Mouse (Mus musculus) forebrain, embryonic 12.5 days (tissue): Measurements from ENCODE around the gene B3galt4. TPM values are rescaled to one million over a fixed set of nuclear protein-coding genes. Genes with fewer than 3 reads are reported as not detected.
"Not testable (repeated sequence)": the region's sequence is repeated elsewhere in the genome, so short reads cannot be mapped to it uniquely, and the experiment has no call there.

Experiments used
- ATAC-seq: fragments of 200-750 bp; cut with Nextera tagmentation; 2 replicates; pipeline ENCODE4 v1.8.0; 2017; ENCODE audit warnings: moderate TSS enrichment; ENCODE audit not compliant: low FRiP score
- H3K27ac ChIP-seq: fragments of 300-500 bp; sonication (generic); 2 replicates; pipeline ENCODE4 v1.5.1; 2016; ENCODE audit warnings: mild to moderate bottlenecking
- H3K27me3 ChIP-seq: fragments of 300-500 bp; sonication (generic); 2 replicates; pipeline ENCODE4 v1.6.1; 2016; ENCODE audit warnings: mild to moderate bottlenecking
- H3K36me3 ChIP-seq: fragments of 300-500 bp; sonication (generic); replicated peaks from 2 replicates; pipeline ENCODE4 v1.6.1; 2016; ENCODE audit warnings: mild to moderate bottlenecking
- H3K4me1 ChIP-seq: fragments of 300-500 bp; sonication (generic); 2 replicates; pipeline ENCODE4 v1.6.1; 2016
- H3K4me2 ChIP-seq: fragments of 300-500 bp; sonication (generic); 2 replicates; pipeline ENCODE4 v1.6.1; 2016; ENCODE audit warnings: mild to moderate bottlenecking, moderate library complexity
- H3K4me3 ChIP-seq: fragments of 300-500 bp; sonication (generic); replicated peaks from 2 replicates; pipeline ENCODE4 v1.5.1; 2016; ENCODE audit warnings: mild to moderate bottlenecking
- H3K9ac ChIP-seq: fragments of 300-500 bp; sonication (generic); 2 replicates; pipeline ENCODE4 v1.6.1; 2016; ENCODE audit warnings: mild to moderate bottlenecking
- H3K9me3 ChIP-seq: fragments of 300-500 bp; sonication (generic); 2 replicates; pipeline ENCODE4 v1.6.1; 2016
- WGBS: fragments of 180-500 bp; shearing (Covaris S2); methylation state at CpG from one replicate; pipeline ENCODE4 v1.1.7; 2016; 5-methylcytosine and 5-hydroxymethylcytosine counted together
- polyA plus RNA-seq: library from polyadenylated mRNA; unstranded; fragments of >200 nt; fragmentation: Nextera tagmentation; extraction: Ambion mirVana; gene quantifications from 2 replicates; pipeline ENCODE4 v1.2.1, GENCODE M21; 2016

B3galt4 gene
- polyA plus RNA-seq, 1 experiment from 2014 or later: 7.1 TPM

GRCm38 (mm10) chr17:33914969-33915391 lies 36.3 kb downstream of the B3galt4 start:
- Histone ChIP-seq H3K9ac (no peak overlapping the region; the same call in 1 of the 2 replicates), H3K4me1 (peaks cover 62% of the 10 kb centered on the region)

DNA sequence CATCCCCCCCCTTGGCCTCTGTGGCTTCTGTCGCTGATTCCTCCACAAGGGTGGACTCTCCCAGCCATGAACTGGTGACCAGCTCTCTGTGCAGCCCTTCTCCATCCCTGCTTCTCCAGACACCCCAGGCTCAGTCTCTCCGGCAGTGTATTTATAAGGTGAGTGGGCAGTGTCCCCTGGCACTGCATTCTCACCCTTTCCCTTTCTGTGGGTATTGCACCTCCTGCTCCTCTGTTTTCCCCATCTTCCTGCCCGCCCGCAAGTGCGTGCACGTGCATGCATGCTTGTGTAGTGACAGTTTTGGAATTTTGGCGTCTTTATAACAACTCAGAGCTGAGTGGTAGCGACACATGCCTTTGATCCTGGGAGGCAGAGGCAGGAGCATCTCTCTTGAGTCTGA lies 37.4 kb downstream of the B3galt4 start:
- no peak for ATAC-seq
- Histone ChIP-seq H3K36me3 (peaks cover 56% of the 10 kb centered on the region), H3K4me2 (no peak overlapping the region), H3K4me1 (peaks cover 53% of the 10 kb centered on the region), H3K9ac (no peak overlapping the region), H3K27me3 (peaks cover 7% of the 10 kb centered on the region; the same call in 1 of the 2 replicates), H3K27ac (no peak overlapping the region), H3K9me3 (no peaks in the 10 kb centered on the region), H3K4me3 (no peak overlapping the region)
- 96% methylated on average over 8 of the region's 8 CpGs for WGBS

More at GRCm38 (mm10) chr17:33914969-33915391, 36.3 kb downstream of the B3galt4 start:
- Histone ChIP-seq H3K4me3 (peak overlapping the region; percentile 10; the same call in 1 of the 2 replicates), H3K9me3 (no peaks in the 10 kb centered on the region), H3K36me3 (peaks cover 56% of the 10 kb centered on the region), H3K27me3 (peaks cover 7% of the 10 kb centered on the region; the same call in 1 of the 2 replicates), H3K4me2 (peak overlapping the region; percentile 65), H3K27ac (peak overlapping the region; percentile 36; the same call in 1 of the 2 replicates)
- 74% methylated on average over 13 of the region's 13 CpGs for WGBS
- ATAC-seq: no peak

- H3K9me3 ChIP-seq: no peaks in the 10 kb centered on the region
- no peak overlapping the region for H3K4me2 ChIP-seq
- peaks cover under 1% of the 10 kb centered on the region; the same call in 1 of the 2 replicates for H3K27me3 ChIP-seq
- no peak overlapping the region for H3K4me3 ChIP-seq
- no peak overlapping the region for H3K9ac ChIP-seq
- ATAC-seq: no peak
- H3K27ac ChIP-seq: no peak overlapping the region
- peaks cover 50% of the 10 kb centered on the region for H3K4me1 ChIP-seq
- WGBS: 91% methylated on average over 10 of the region's 10 CpGs
- peaks cover 54% of the 10 kb centered on the region for H3K36me3 ChIP-seq
Observed at GRCm38 (mm10) chr17:33913264-33913663, 38.0 kb downstream of the B3galt4 start.

- H3K27me3 ChIP-seq: no peaks in the 10 kb centered on the region
- 91% methylated on average over 28 of the region's 28 CpGs for WGBS
- H3K9me3 ChIP-seq: no peaks in the 10 kb centered on the region
- no peak overlapping the region for H3K27ac ChIP-seq
- H3K4me1 ChIP-seq: peaks cover 48% of the 10 kb centered on the region
- H3K4me2 ChIP-seq: no peak overlapping the region
- no peak overlapping the region for H3K9ac ChIP-seq
- no peak for ATAC-seq
- no peak overlapping the region for H3K4me3 ChIP-seq
- peaks cover 41% of the 10 kb centered on the region for H3K36me3 ChIP-seq
Observed at GRCm38 (mm10) chr17:33911813-33912414, 39.4 kb downstream of the B3galt4 start.

- peak overlapping the region; percentile 84; the same call in 1 of the 2 replicates for H3K4me3 ChIP-seq
- WGBS: 93% methylated on average over 31 of the region's 31 CpGs
- H3K27ac ChIP-seq: no peak overlapping the region
- no peak overlapping the region for H3K9ac ChIP-seq
- H3K36me3 ChIP-seq: peaks cover 41% of the 10 kb centered on the region
- H3K4me1 ChIP-seq: peaks cover 42% of the 10 kb centered on the region
- H3K4me2 ChIP-seq: no peak overlapping the region
- ATAC-seq: no peak
- no peaks in the 10 kb centered on the region for H3K9me3 ChIP-seq
- H3K27me3 ChIP-seq: no peaks in the 10 kb centered on the region
Observed at GRCm38 (mm10) chr17:33911052-33911812, 40.1 kb downstream of the B3galt4 start.

DNA sequence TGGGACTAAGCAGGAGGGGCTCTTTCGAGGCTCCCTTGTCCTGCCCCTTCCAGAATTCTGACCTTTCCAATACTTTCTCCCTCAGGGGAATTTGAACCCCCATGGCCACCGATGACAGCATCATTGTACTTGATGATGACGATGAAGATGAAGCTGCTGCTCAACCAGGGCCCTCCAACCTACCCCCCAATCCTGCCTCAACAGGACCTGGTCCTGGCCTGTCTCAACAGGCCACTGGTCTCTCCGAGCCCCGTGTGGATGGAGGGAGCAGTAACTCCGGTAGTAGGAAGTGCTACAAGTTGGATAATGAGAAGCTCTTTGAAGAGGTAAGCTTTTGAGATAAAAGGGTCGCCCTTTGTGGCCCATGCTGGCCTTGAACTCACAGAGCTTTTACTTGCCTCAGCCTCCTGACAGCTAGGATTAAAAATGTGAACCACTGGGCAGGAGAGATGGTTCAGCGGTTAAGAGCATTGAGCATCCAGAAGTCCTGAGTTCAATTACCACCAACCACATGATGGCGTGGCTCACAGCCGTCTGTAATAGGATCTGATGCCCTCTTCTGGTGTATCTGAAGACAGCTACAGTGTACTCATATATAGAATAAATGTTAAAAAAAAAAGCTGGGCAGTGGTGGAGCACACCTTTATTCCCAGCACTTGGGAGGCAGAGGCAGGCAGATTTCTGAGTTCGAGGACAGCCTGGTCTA lies 40.8 kb downstream of the B3galt4 start:
- Histone ChIP-seq H3K9ac (peak overlapping the region; percentile 87), H3K4me1 (peaks cover 41% of the 10 kb centered on the region), H3K9me3 (no peaks in the 10 kb centered on the region), H3K27ac (peak overlapping the region; percentile 91; the same call in 1 of the 2 replicates), H3K4me2 (peak overlapping the region; percentile 99), H3K4me3 (peak overlapping the region; percentile 84), H3K36me3 (peaks cover 41% of the 10 kb centered on the region), H3K27me3 (no peaks in the 10 kb centered on the region)
- WGBS: 57% methylated on average over 11 of the region's 11 CpGs
- no peak for ATAC-seq

DNA sequence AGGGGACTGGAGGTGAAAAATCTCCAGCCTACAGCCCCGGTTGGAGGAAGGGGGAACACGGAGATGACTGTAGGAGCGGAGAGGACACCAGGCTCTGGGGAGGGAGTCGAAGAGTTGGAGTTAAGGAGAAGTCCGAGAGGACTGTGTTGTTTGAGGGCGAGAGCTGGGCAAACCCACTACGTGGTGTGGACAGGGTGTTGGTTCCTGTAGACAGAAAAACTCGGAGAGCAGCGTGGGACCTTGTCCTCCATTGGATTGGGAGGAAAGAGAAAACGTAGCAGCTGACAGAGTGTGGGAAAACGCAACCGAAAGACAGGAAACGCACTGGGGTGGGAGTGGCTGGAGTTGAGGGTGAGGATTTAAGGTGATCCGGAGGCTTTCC lies 41.4 kb downstream of the B3galt4 start:
- under 1% methylated on average over 14 of the region's 14 CpGs for WGBS
- no peak; the same call in 1 of the 2 replicates for ATAC-seq
- H3K27me3 ChIP-seq: no peaks in the 10 kb centered on the region

GRCm38 (mm10) chr17:33909077-33909868 lies 42.0 kb downstream of the B3galt4 start, which contains the start of gene Daxx:
Gene Daxx (plus strand): TSS chr17:33909414.
- peak; percentile 97 for ATAC-seq
- Histone ChIP-seq H3K4me3 (peak within 1 kb of the TSS; percentile 84), H3K9me3 (no peaks in the 10 kb centered on the region), H3K27ac (peak within 1 kb of the TSS; percentile 91), H3K9ac (peak within 1 kb of the TSS; percentile 87), H3K36me3 (peaks cover 32% of the 10 kb centered on the region), H3K4me2 (peak within 1 kb of the TSS; percentile 99), H3K4me1 (peaks cover 29% of the 10 kb centered on the region), H3K27me3 (no peaks in the 10 kb centered on the region)
- WGBS: under 1% methylated on average over 68 of the region's 68 CpGs

More for the DNA sequence above, 41.4 kb downstream of the B3galt4 start:
- peak overlapping the region; percentile 84 for H3K4me3 ChIP-seq
- H3K4me1 ChIP-seq: peaks cover 34% of the 10 kb centered on the region
- H3K4me2 ChIP-seq: peak overlapping the region; percentile 99
- H3K9ac ChIP-seq: peak overlapping the region; percentile 87
- H3K27ac ChIP-seq: peak overlapping the region; percentile 91
- peaks cover 38% of the 10 kb centered on the region for H3K36me3 ChIP-seq
- H3K9me3 ChIP-seq: no peaks in the 10 kb centered on the region

GRCm38 (mm10) chr17:33908331-33909076 lies 42.8 kb downstream of the B3galt4 start:
- under 1% methylated on average over 44 of the region's 44 CpGs for WGBS
- H3K9ac ChIP-seq: peak overlapping the region; percentile 87
- H3K4me1 ChIP-seq: peaks cover 24% of the 10 kb centered on the region
- H3K27me3 ChIP-seq: no peaks in the 10 kb centered on the region
- H3K4me2 ChIP-seq: peak overlapping the region; percentile 99
- peak overlapping the region; percentile 84 for H3K4me3 ChIP-seq
- H3K9me3 ChIP-seq: no peaks in the 10 kb centered on the region
- ATAC-seq: peak; percentile 67
- peaks cover 24% of the 10 kb centered on the region for H3K36me3 ChIP-seq
- peak overlapping the region; percentile 91 for H3K27ac ChIP-seq

DNA sequence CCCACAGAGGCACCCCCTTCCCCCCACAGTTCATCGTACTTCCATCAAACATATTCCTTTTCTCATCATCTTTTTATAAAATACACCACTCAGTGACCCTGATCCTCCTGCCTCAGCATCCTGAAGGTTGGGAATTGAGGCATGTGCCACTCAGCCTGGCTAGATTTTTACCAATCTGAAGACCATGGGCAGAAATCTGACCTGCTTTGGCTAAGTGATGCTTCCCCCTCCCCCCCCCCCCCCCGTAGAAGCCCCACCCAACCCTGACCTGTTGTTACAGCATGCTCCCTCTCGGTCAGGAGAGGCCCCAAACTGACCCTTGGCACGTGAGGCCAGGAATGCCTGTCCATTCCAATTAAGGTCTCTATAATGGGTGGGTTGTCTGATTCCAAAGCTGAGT lies 46.5 kb downstream of the B3galt4 start, which contains the start of gene Platr17:
Gene Platr17, plus strand, starts transcription at position 301 of the 400 bp plus-strand sequence.
- not testable (repeated sequence) for H3K4me2 ChIP-seq, H3K4me3 ChIP-seq, H3K9ac ChIP-seq, H3K27ac ChIP-seq, H3K9me3 ChIP-seq, ATAC-seq, H3K36me3 ChIP-seq, H3K27me3 ChIP-seq
- H3K4me1 ChIP-seq: peaks cover 12% of the 10 kb centered on the region
- WGBS: 32% methylated on average over 3 of the region's 4 CpGs
